Mouse (Mus musculus) heart, postnatal 0 days (tissue): ENCODE measurements around the gene Srebf1. TPM values are rescaled to one million over a fixed set of nuclear protein-coding genes. Genes with fewer than 3 reads are reported as not detected.

Source experiments
- ATAC-seq: fragments of 200-750 bp; cut with Nextera tagmentation; 2 replicates; pipeline ENCODE4 v1.8.0; 2017; ENCODE audit warnings: low read depth, moderate number of reproducible peaks, moderate library complexity; ENCODE audit not compliant: insufficient read depth
- DNase-seq: peaks from one replicate; pipeline ENCODE4 v3.0.0-alpha.2; 2016; ENCODE audit warnings: low spot score
- H3K27ac ChIP-seq: fragments of 300-500 bp; sonication (generic); 2 replicates; pipeline ENCODE4 v1.5.1; 2014; ENCODE audit warnings: low read depth, mild to moderate bottlenecking
- H3K27me3 ChIP-seq: fragments of 300-500 bp; sonication (generic); 2 replicates; pipeline ENCODE4 v1.6.1; 2014; ENCODE audit warnings: low read length, mixed read lengths; ENCODE audit not compliant: control insufficient read depth, insufficient read depth
- H3K36me3 ChIP-seq: fragments of 300-500 bp; sonication (generic); replicated peaks from 2 replicates; pipeline ENCODE4 v1.6.1; 2014; ENCODE audit warnings: low read length, mixed read lengths; ENCODE audit not compliant: control insufficient read depth, insufficient read depth
- H3K4me1 ChIP-seq: fragments of 300-500 bp; sonication (generic); 2 replicates; pipeline ENCODE4 v1.6.1; 2014; ENCODE audit warnings: antibody characterized with exemption; ENCODE audit not compliant: control insufficient read depth, insufficient read depth
- H3K4me2 ChIP-seq: fragments of 300-500 bp; sonication (generic); 2 replicates; pipeline ENCODE4 v1.6.1; 2014; ENCODE audit warnings: low read depth, mild to moderate bottlenecking, low read length, moderate library complexity
- H3K4me3 ChIP-seq: fragments of 300-500 bp; sonication (generic); 2 replicates; pipeline ENCODE4 v1.5.1; 2014; ENCODE audit warnings: low read depth, low read length
- H3K9ac ChIP-seq: fragments of 300-500 bp; sonication (generic); replicated peaks from 2 replicates; pipeline ENCODE4 v1.6.1; 2014; ENCODE audit warnings: low read depth, low read length, mixed read lengths
- H3K9me3 ChIP-seq: fragments of 300-500 bp; sonication (generic); replicated peaks from 2 replicates; pipeline ENCODE4 v1.6.1; 2016; ENCODE audit warnings: low read length; ENCODE audit not compliant: control insufficient read depth
- CTCF ChIP-seq: IDR thresholded peaks from 2 replicates; pipeline ENCODE4 v1.5.1; 2016; ENCODE audit warnings: antibody characterized with exemption, control low read depth, low read depth
- EP300 ChIP-seq: IDR thresholded peaks from 2 replicates; pipeline ENCODE4 v1.6.1; 2016; ENCODE audit warnings: antibody characterized with exemption, low read depth
- WGBS: fragments of 180-500 bp; shearing (Covaris S2); extraction: QIAGEN DNeasy Blood & Tissue Kit; methylation state at CpG from one replicate; pipeline ENCODE4 v1.1.7; 2014; 5-methylcytosine and 5-hydroxymethylcytosine counted together
- polyA plus RNA-seq: library from polyadenylated mRNA; unstranded; fragments of >200 nt; fragmentation: Nextera tagmentation; extraction: Ambion mirVana; gene quantifications from 2 replicates; pipeline ENCODE4 v1.2.1, GENCODE M21; 2015
- total RNA-seq: library from RNA; depleted of rRNA; stranded (reverse); fragments of >200 nt; gene quantifications from 2 replicates; pipeline ENCODE4 v1.2.3, GENCODE M21; 2014; ENCODE audit warnings: low replicate concordance

Gene Srebf1
- total and polyA plus RNA-seq, 2 experiments from 2014 or later, result 29.9 to 77.2 TPM

GRCm38 (mm10) chr11:60220291-60220804 lies 2.0 kb downstream of the Srebf1 start:
- TF ChIP-seq CTCF, result no peak
- no peak for TF ChIP-seq EP300
- Histone ChIP-seq H3K36me3 (no peaks in the 10 kb centered on the region), H3K9me3 (no peaks in the 10 kb centered on the region), H3K27ac (peak overlapping the region; percentile 86), H3K4me2 (peak overlapping the region; percentile 90), H3K27me3 (no peaks in the 10 kb centered on the region), H3K9ac (peak overlapping the region; percentile 78), H3K4me3 (peak overlapping the region; percentile 78), H3K4me1 (peaks cover 23% of the 10 kb centered on the region)
- WGBS, result under 1% methylated on average over 46 of the region's 46 CpGs
- peak; percentile 86 for DNase-seq
- peak; percentile 81 for ATAC-seq

- peak overlapping the region; percentile 78 for H3K9ac ChIP-seq
- WGBS, result 17% methylated on average over 8 of the region's 8 CpGs
- no peaks in the 10 kb centered on the region for H3K36me3 ChIP-seq
- peaks cover 17% of the 10 kb centered on the region for H3K4me1 ChIP-seq
- H3K9me3 ChIP-seq, result no peaks in the 10 kb centered on the region
- H3K4me2 ChIP-seq, result peak overlapping the region; percentile 90
- peak overlapping the region; percentile 86 for H3K27ac ChIP-seq
- H3K4me3 ChIP-seq, result peak overlapping the region; percentile 78
- no peak for DNase-seq
- TF ChIP-seq CTCF, result no peak
- TF ChIP-seq EP300, result no peak
- no peak for ATAC-seq
- H3K27me3 ChIP-seq, result no peaks in the 10 kb centered on the region
Measured at GRCm38 (mm10) chr11:60219609-60220008, 2.8 kb downstream of the Srebf1 start.

GRCm38 (mm10) chr11:60217467-60217866 lies 4.9 kb downstream of the Srebf1 start:
- Histone ChIP-seq H3K4me2 (no peak overlapping the region), H3K9ac (no peak overlapping the region), H3K4me3 (no peak overlapping the region), H3K9me3 (no peaks in the 10 kb centered on the region), H3K36me3 (no peaks in the 10 kb centered on the region), H3K4me1 (peaks cover 12% of the 10 kb centered on the region), H3K27me3 (no peaks in the 10 kb centered on the region), H3K27ac (no peak overlapping the region)
- DNase-seq (no peak), ATAC-seq (no peak)
- TF ChIP-seq CTCF (no peak), EP300 (no peak)
- 67% methylated on average over 7 of the region's 7 CpGs for WGBS

GRCm38 (mm10) chr11:60216671-60217070 lies 5.7 kb downstream of the Srebf1 start:
- Histone ChIP-seq H3K9me3 (no peaks in the 10 kb centered on the region), H3K27me3 (no peaks in the 10 kb centered on the region), H3K4me3 (no peak overlapping the region), H3K27ac (no peak overlapping the region), H3K4me1 (peaks cover 12% of the 10 kb centered on the region), H3K9ac (no peak overlapping the region), H3K4me2 (no peak overlapping the region), H3K36me3 (no peaks in the 10 kb centered on the region)
- TF ChIP-seq CTCF (no peak), EP300 (no peak)
- WGBS, result 79% methylated on average over 1 of the region's 1 CpGs
- no peak for ATAC-seq
- no peak for DNase-seq

GRCm38 (mm10) chr11:60213266-60213665 lies 9.1 kb downstream of the Srebf1 start:
- TF ChIP-seq CTCF (no peak), EP300 (no peak)
- 62% methylated on average over 6 of the region's 6 CpGs for WGBS
- no peaks in the 10 kb centered on the region for H3K36me3 ChIP-seq
- no peak overlapping the region for H3K9ac ChIP-seq
- H3K27ac ChIP-seq, result no peak overlapping the region
- DNase-seq (no peak), ATAC-seq (no peak)
- H3K4me1 ChIP-seq, result peaks cover 29% of the 10 kb centered on the region
- no peaks in the 10 kb centered on the region for H3K9me3 ChIP-seq
- H3K4me3 ChIP-seq, result no peak overlapping the region
- H3K4me2 ChIP-seq, result no peak overlapping the region
- H3K27me3 ChIP-seq, result no peaks in the 10 kb centered on the region

- DNase-seq, result no peak
- Histone ChIP-seq H3K4me1 (peaks cover 35% of the 10 kb centered on the region), H3K27me3 (no peaks in the 10 kb centered on the region), H3K27ac (no peak overlapping the region), H3K9me3 (no peaks in the 10 kb centered on the region), H3K36me3 (0 out of 2 replicates have a peak, but pooled peaks cover 4% of the 10 kb centered on the region), H3K9ac (no peak overlapping the region), H3K4me3 (no peak overlapping the region), H3K4me2 (no peak overlapping the region)
- 73% methylated on average over 12 of the region's 12 CpGs for WGBS
- ATAC-seq, result no peak
- TF ChIP-seq CTCF (no peak), EP300 (no peak)
Measured at GRCm38 (mm10) chr11:60211761-60212160, 10.6 kb downstream of the Srebf1 start.
